Mouse (Mus musculus) heart, postnatal 10 days (tissue): Measurements from ENCODE around the gene Nat10. TPM values are rescaled to one million over a fixed set of nuclear protein-coding genes. Genes with fewer than 3 reads are reported as not detected.
A peak's percentile ranks its signal among the peaks of the same experiment; 100 is the strongest.

Source experiments
- DNase-seq, 2 experiments: peaks; one replicate each; pipeline ENCODE4 v3.0.0; 2021
- intact Hi-C: fragments of 180-260 bp; cut with DNase I; formaldehyde crosslinking; loops from one replicate; pipeline ENCODE4 v1.15.1; 2025
- total RNA-seq, 2 experiments: library from RNA; stranded (reverse); gene quantifications; 2 replicates each; pipeline ENCODE4 v1.2.3; 2021

Nat10 gene
- 10 to 100 TPM; 17.6 to 20.7 TPM for total RNA-seq

DNA sequence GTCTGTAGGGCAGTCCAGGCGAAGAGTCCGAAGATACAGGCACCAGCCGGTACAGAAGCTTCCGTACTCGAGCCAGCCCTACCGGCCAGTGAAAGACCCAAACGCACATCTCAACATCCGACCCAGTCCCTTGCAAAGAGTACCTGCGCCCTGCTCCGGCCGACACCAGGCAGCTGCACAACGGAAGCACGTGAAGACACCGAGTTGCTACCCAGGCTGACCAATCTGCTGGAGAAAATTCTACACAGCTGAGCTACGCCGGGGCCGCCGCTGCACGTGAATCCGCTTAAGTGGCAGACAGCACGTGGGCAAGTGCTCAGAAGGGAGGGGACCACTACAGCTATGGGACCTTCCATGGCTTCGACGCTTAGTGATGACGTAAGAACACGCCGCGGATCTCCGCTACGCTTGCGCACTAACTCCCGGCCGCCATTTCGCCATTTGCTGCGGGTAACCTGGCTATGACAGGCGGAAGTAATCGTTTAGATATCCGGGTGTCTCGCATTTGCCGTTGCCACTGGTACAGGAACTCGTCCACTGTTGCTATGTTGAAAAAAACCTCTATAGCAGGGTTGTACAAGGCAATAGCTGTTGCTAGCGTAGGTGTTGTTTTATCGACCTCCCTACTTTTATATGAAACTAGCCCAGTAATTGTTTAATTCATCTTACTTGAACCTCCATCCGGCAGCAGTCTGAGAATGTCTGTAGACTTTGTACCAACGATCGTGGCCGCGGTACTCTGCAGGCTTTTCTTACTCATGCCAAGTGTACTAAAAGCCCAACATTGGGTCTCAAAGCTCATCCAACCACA lies at the start of gene Nat10:
Nat10 (minus strand) TSS at position 365 of the 811 bp plus-strand sequence.
- DNase-seq: peak; percentile 99
- intact Hi-C loops: loop anchor here (2.0 kb wide), 1 partner anchor 36 kb away; the partner anchor contains the start of gene Caprin1

DNA sequence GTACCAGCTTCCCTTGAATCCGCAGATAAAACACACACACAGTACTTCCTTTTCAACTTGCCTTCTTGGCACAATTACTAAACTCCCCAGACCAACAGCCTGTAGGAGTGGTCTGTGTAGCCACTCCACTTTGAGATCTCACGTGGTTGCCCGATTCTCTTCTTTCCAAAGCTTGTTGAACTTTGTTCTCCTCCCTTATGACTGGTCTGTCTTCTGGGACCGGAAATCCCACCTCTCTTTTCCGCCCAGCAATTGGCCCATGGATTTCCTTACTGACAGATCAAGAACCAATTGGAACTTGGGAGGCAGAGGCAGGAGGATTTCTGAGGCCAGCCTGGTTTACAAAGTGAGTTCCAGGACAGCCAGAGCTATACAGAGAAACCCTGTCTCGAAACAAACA lies 49.3 kb upstream of the Nat10 start:
- DNase-seq: no peak
- intact Hi-C loops: no loop called here

- no peak for DNase-seq
- intact Hi-C loops: no loop called here
Observed at GRCm38 (mm10) chr2:103808466-103808865, 47.4 kb upstream of the Nat10 start.

DNA sequence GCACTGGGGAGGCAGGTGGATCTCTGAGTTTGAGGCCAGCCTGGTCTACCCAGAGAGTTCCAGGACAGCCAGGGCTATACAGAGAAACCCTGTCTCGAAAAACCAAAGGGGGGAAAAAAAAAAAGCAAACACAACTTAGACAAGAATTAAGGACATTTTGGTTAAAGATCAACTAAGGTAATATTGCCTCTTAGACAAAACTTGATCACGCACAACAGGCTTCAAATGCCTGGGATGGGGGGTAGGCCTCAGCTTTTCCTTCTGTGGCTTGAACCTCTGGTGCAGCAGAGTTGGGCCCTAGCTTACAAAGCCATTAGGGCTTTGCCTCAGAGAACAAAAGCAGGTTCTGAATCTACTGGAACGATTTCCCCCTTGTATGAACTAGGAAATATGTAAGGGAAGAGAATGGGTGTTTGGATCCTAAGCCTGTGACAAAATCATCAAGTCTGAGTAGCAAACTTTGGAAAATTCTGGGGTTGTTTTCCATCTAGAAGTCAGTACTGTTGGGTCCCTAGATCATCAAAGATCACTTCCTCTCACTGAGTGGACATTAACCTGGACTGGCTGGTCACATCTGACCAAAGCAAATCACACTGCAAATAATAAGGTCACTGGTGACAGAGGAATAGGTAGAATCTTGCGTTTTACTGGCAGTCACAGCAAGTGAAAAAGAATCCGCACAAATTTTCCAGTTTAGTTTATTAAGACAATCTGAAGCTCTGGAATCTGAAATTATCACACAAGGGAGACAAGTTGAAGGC lies 42.9 kb upstream of the Nat10 start:
- no peak for DNase-seq
- intact Hi-C loops: loop anchor here (5.0 kb wide), 1 partner anchor 178 kb away; no protein-coding TSS in a partner anchor

GRCm38 (mm10) chr2:103802422-103802821 lies 41.4 kb upstream of the Nat10 start:
- intact Hi-C loops: loop anchor here (5.0 kb wide), 1 partner anchor 180 kb away; no protein-coding TSS in a partner anchor

GRCm38 (mm10) chr2:103797491-103798009 lies 36.5 kb upstream of the Nat10 start, which contains the start of gene Caprin1:
Gene Caprin1, minus strand, starts transcription at chr2:103797649.
- intact Hi-C loops: loop anchor here (2.0 kb wide), 2 partner anchors 37 to 51 kb away; partner anchors contain the start of gene Nat10

More at GRCm38 (mm10) chr2:103802422-103802821, 41.4 kb upstream of the Nat10 start:
- DNase-seq: no peak

DNA sequence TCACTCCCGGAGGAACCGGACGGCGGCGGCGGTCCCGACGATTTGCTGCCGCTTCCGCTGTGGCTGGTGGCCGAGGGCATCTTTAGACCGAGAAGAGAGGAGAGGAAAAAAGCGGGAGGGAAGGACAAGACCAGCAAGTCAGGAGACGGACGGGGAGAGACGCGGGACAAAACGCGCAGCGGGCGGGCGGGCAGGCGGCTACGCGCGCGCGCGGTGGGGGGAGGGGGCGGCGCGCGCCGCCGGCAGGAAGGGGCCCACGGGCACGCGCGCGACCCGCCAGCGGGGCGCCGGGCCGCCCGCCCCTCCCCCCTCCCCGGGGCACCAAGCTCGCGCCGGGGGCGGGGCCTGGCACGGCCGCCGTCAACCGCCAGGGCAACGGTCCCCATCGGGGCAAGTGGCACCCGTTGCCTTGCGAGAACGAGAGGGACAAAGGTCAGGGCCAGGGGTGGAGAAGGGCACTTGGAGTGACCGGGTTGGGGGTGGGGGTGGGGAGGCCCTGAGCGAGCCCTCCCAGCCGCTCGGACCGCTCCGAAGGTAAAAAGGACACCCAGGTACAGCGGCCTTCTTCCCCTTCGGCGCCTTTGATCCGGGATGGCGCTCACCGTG lies 35.9 kb upstream of the Nat10 start:
- DNase-seq: peak; percentile 85 to 88
- intact Hi-C loops: loop anchor here (2.0 kb wide), 2 partner anchors 36 to 52 kb away; partner anchors contain the start of gene Nat10

More at GRCm38 (mm10) chr2:103797491-103798009, 36.5 kb upstream of the Nat10 start, which contains the start of gene Caprin1:
- peak; percentile 95 to 96 for DNase-seq

- intact Hi-C loops: loop anchor here (2.0 kb wide), 2 partner anchors 36 to 52 kb away; partner anchors contain the start of gene Nat10
- peak; percentile 65 to 67 for DNase-seq
Observed at GRCm38 (mm10) chr2:103796211-103796860, 35.3 kb upstream of the Nat10 start.

GRCm38 (mm10) chr2:103795843-103796210 lies 34.8 kb upstream of the Nat10 start:
- DNase-seq: peak; percentile 76 to 81
- intact Hi-C loops: loop anchor here (2.0 kb wide), 2 partner anchors 35 to 53 kb away; partner anchors contain the start of gene Nat10

DNA sequence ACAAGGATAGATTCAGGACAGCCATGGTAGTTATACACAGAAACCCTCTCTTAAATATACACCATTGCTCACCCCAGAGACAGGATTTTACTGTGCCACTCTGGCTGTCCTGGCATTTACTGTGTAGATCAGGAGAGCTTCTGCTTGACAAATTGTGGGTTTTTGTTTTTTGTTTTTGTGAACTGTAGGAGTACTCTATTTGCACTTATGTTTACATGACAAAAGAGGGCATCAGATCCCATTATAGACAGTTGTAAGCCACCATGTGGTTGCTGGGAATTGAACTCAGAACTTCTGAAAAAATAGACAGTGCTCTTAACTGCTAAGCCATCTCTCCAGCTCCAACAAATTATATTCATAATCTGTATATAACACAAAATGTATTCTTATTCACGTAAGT lies 30.9 kb upstream of the Nat10 start:
- intact Hi-C loops: no loop called here
- DNase-seq: no peak

GRCm38 (mm10) chr2:103785735-103786134 lies 24.7 kb upstream of the Nat10 start:
- no peak for DNase-seq
- intact Hi-C loops: no loop called here

DNA sequence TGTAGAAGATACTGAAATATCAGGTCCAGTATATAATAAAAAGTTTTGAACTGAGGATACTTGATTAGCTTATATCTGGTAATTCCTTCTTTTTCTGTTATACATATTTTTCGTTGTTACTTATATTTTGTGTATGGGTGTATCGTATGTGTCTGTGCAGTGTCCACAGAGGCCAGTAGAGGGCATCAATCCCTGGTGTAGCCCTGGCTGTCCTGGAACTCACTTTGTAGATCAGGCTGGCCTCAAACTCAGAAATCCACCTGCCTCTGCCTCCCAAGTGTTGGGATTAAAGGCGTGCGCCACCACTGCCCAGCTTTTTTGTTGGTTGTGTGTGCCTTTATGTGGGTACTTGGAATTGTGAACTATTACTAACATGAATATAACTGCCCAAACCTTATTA lies 23.6 kb upstream of the Nat10 start:
- no peak for DNase-seq
- intact Hi-C loops: no loop called here

DNA sequence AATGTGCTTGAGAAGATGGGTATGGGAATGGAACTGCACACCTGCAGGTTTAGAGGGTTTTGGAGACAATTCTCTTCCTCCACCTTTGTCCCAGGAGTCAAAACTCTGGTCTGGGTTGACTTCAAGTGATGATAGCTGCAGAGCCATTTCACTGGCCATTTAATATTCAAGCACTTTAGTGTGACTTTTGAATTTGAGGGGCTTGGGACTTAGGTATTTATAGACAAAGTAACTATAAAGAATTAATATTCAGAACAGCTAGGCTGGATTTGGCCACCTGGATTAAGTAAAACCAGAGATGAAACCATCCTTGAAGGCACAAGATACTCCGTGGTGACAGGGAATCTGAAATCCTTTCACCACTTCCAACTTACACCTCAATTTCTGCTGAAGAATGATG lies 1.4 kb upstream of the Nat10 start:
- intact Hi-C loops: no loop called here
- DNase-seq: no peak

- intact Hi-C loops: loop anchor here (2.0 kb wide), 1 partner anchor 35 kb away; the partner anchor contains the start of gene Caprin1
- no peak for DNase-seq
Observed at GRCm38 (mm10) chr2:103761993-103762392, 923 bp upstream of the Nat10 start.

- no peak for DNase-seq
- intact Hi-C loops: loop anchor here (2.0 kb wide), 1 partner anchor 36 kb away; the partner anchor contains the start of gene Caprin1
Observed at GRCm38 (mm10) chr2:103760421-103760820, 649 bp downstream of the Nat10 start.

DNA sequence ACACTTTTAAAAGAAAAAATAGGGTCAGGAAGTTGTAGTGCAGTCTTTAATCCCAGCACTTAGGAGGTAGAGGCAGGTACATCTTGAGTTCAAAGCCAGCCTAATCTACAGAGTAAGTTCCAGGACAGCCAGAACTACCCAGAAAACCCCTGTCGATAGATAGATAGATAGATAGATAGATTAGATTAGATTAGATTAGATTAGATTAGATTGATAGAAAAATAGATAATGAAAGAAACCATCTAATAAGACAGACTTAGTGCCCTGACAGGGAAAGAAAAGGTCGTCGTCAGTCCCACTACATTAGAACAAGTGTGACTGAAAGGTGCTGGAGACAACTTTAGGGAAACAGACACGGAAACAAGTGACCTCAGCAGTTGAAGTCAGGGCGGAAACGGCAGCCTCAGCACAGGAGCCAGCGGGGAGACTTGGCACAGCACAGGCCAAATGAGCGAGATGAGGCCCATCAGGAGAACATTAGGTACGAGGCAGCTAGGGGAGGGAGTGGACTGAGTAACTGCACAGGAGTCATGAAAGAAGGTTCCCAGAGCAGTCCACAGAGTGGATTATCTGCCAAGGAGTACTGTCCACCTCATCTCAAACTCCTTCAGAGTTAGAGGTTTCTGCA lies 5.5 kb downstream of the Nat10 start:
- no peak for DNase-seq
- intact Hi-C loops: no loop called here

DNA sequence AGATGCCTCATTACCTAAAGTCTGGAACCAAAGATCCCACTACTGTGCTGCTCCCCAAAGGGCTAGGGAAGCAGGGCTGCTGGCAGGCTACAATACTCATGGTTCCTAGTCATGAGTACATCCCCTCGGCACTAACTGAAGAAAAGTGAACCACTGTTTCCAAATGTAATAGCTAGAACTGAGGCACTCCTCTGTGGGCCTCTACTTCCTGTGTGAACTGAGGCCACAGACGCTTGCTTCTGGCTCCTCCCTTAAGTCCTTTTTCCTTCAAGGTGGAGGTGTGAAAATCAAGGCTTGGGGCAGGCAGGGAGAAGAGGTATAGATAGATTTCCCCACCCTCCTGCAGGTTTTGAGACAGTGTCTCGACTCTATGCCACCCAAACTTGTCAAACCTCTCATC lies 6.5 kb downstream of the Nat10 start:
- intact Hi-C loops: no loop called here
- no peak for DNase-seq

GRCm38 (mm10) chr2:103751771-103752170 lies 9.3 kb downstream of the Nat10 start:
- intact Hi-C loops: no loop called here
- no peak for DNase-seq

- intact Hi-C loops: no loop called here
- DNase-seq: no peak
Observed at GRCm38 (mm10) chr2:103749091-103749490, 12.0 kb downstream of the Nat10 start.
